In the genomic region with DNA sequence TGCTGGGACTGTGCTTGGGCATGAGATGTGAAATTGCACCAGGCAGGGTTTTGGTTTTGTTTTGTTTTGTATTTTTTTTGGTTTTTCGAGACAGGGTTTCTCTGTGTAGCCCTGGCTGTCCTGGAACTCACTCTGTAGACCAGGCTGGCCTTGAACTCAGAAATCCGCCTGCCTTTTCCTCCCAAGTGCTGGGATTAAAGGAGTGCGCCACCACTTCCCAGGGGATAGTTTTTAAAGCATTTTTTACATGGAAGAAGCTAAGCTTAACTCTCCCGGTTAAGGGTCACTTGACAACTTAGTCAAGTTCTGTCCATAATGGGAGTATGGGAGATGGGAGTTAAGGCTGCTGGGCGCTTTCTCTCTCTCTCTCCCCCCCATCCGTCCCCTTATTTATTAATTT, we compare ENCODE assay signal across 10 mouse cellular contexts. TPM values are rescaled to one million over a fixed set of nuclear protein-coding genes. Genes with fewer than 3 reads are reported as not detected.
DNase-seq lines count a peak whose midpoint lies in the region; ATAC-seq lines count a peak whose summit lies in the region.
"Had no signal": no experiment of that assay in that cellular context is flagged by ENCODE, and none has a peak within 500 bp of the region (broad histone marks: within the 10 kb centered on the region; RNA-seq: fewer than 3 reads in every experiment).

No protein-coding gene starts in this region.

- peak overlapping the region; percentile 99 for H3K9ac ChIP-seq in liver, embryonic 11.5 days (ENCODE audit: low read depth, low read length)
- peak overlapping the region; percentile 99 for H3K9ac ChIP-seq in forebrain, embryonic 11.5 days (ENCODE audit: low read length)
- H3K9ac ChIP-seq in limb, embryonic 12.5 days (replicated peaks), result peak overlapping the region; percentile 99; the same call in 1 of the 2 replicates
- 0 out of 2 replicates have a peak overlapping the region, but pooled peaks have one; percentile 98 for H3K9ac ChIP-seq in neural tube, embryonic 13.5 days

- no peaks in the 10 kb centered on the region for H3K27me3 ChIP-seq in liver, embryonic 11.5 days (replicated peaks; ENCODE audit: control insufficient read depth, insufficient read depth, low read length)
- no peaks in the 10 kb centered on the region for H3K27me3 ChIP-seq in forebrain, embryonic 11.5 days (ENCODE audit: control insufficient read depth, insufficient read depth, low read length)
- no peaks in the 10 kb centered on the region for H3K27me3 ChIP-seq in limb, embryonic 12.5 days
- no peaks in the 10 kb centered on the region for H3K27me3 ChIP-seq in neural tube, embryonic 13.5 days

- WGBS in liver, embryonic 11.5 days, result 47% methylated on average over 6 of the region's 6 CpGs
- 57% methylated on average over 6 of the region's 6 CpGs for WGBS in forebrain, embryonic 11.5 days
- 71% methylated on average over 6 of the region's 6 CpGs for WGBS in limb, embryonic 12.5 days
- 62% methylated on average over 6 of the region's 6 CpGs for WGBS in neural tube, embryonic 13.5 days

- H3K27ac ChIP-seq in liver, embryonic 11.5 days (ENCODE audit: low read depth, low read length), result peak overlapping the region; percentile 95
- H3K27ac ChIP-seq in forebrain, embryonic 11.5 days (ENCODE audit: low read depth, low read length), result no peak overlapping the region
- no peak overlapping the region; the same call in 1 of the 2 replicates for H3K27ac ChIP-seq in limb, embryonic 12.5 days
- H3K27ac ChIP-seq in neural tube, embryonic 13.5 days (replicated peaks), result 0 out of 2 replicates have a peak overlapping the region, but pooled peaks have one; percentile 92

- no peaks in the 10 kb centered on the region for H3K36me3 ChIP-seq in liver, embryonic 11.5 days (ENCODE audit: control insufficient read depth, insufficient read depth, low read length)
- H3K36me3 ChIP-seq in forebrain, embryonic 11.5 days (ENCODE audit: control insufficient read depth, insufficient read depth, low read length), result no peaks in the 10 kb centered on the region
- H3K36me3 ChIP-seq in limb, embryonic 12.5 days, result peaks cover 4% of the 10 kb centered on the region
- no peaks in the 10 kb centered on the region for H3K36me3 ChIP-seq in neural tube, embryonic 13.5 days

- H3K4me1 ChIP-seq in liver, embryonic 11.5 days (replicated peaks; ENCODE audit: control insufficient read depth, insufficient read depth, low read length), result peaks cover 41% of the 10 kb centered on the region
- peaks cover 7% of the 10 kb centered on the region; the same call in 1 of the 2 replicates for H3K4me1 ChIP-seq in forebrain, embryonic 11.5 days (replicated peaks; ENCODE audit: control insufficient read depth, insufficient read depth, low read length)
- H3K4me1 ChIP-seq in limb, embryonic 12.5 days (replicated peaks), result peaks cover 27% of the 10 kb centered on the region
- peaks cover 39% of the 10 kb centered on the region for H3K4me1 ChIP-seq in neural tube, embryonic 13.5 days (replicated peaks)

- intact Hi-C loops in left cerebral cortex, postnatal 4 days (cut with DNase I), result no loop called here

- DNase-seq in liver, embryonic 11.5 days (ENCODE audit: low spot score), result no peak
- DNase-seq in liver, result no peak
- DNase-seq in forebrain, embryonic 11.5 days (ENCODE audit: low spot score), result no peak
- no peak for DNase-seq in left cerebral cortex, postnatal 4 days
- no peak for DNase-seq in layer of hippocampus, adult 9-10 months (ENCODE audit: low spot score)
- DNase-seq: cerebellum, postnatal 14 days; right cerebral cortex, postnatal 14 days had no signal

- peak overlapping the region; percentile 91 for H3K4me3 ChIP-seq in liver, embryonic 11.5 days (ENCODE audit: low read depth, low read length)
- H3K4me3 ChIP-seq in forebrain, embryonic 11.5 days (ENCODE audit: low read depth, low read length), result peak overlapping the region; percentile 93; the same call in 1 of the 2 replicates
- peak overlapping the region; percentile 87 for H3K4me3 ChIP-seq in limb, embryonic 12.5 days (replicated peaks)
- peak overlapping the region; percentile 88 for H3K4me3 ChIP-seq in neural tube, embryonic 13.5 days

- ATAC-seq in liver, embryonic 11.5 days (replicated peaks; ENCODE audit: low FRiP score), result no peak
- no peak for ATAC-seq in forebrain, embryonic 11.5 days (replicated peaks; ENCODE audit: low FRiP score)
- no peak for ATAC-seq in limb, embryonic 12.5 days (ENCODE audit: insufficient number of reproducible peaks, insufficient read depth, low FRiP score, low TSS enrichment, low read depth)
- ATAC-seq in neural tube, embryonic 13.5 days (ENCODE audit: low read depth), result no peak
- no peak for ATAC-seq in monocyte, adult 5-6 weeks (replicated peaks; ENCODE audit: insufficient number of reproducible peaks, low FRiP score, low TSS enrichment, poor library complexity, severe bottlenecking)

- peak overlapping the region; percentile 78 for H3K4me2 ChIP-seq in liver, embryonic 11.5 days
- H3K4me2 ChIP-seq in forebrain, embryonic 11.5 days (ENCODE audit: low read depth, low read length, severe bottlenecking), result peak overlapping the region; percentile 71
- peak overlapping the region; percentile 82 for H3K4me2 ChIP-seq in limb, embryonic 12.5 days
- peak overlapping the region; percentile 81 for H3K4me2 ChIP-seq in neural tube, embryonic 13.5 days

- no peaks in the 10 kb centered on the region for H3K9me3 ChIP-seq in liver, embryonic 11.5 days (ENCODE audit: control insufficient read depth, low read length)
- H3K9me3 ChIP-seq in forebrain, embryonic 11.5 days (ENCODE audit: control insufficient read depth, low read length), result no peaks in the 10 kb centered on the region
- H3K9me3 ChIP-seq in limb, embryonic 12.5 days, result no peaks in the 10 kb centered on the region
- no peaks in the 10 kb centered on the region for H3K9me3 ChIP-seq in neural tube, embryonic 13.5 days

RNA-seq across cellular contexts. Expression of gene Cers2, which starts 0.5 kb away (rescaled TPM):
- 178 and 182 TPM in 2 replicates for polyA plus RNA-seq in liver, embryonic 11.5 days (2014; fragmentation: Nextera tagmentation; extraction: Ambion mirVana)
- polyA plus RNA-seq in forebrain, embryonic 11.5 days (2014; fragmentation: Nextera tagmentation; extraction: Ambion mirVana), result 111 and 122 TPM in 2 replicates
- 158 and 170 TPM in 2 replicates for polyA plus RNA-seq in limb, embryonic 12.5 days (2016; fragmentation: Nextera tagmentation; extraction: Ambion mirVana)
- 96.7 and 104 TPM in 2 replicates for polyA plus RNA-seq in neural tube, embryonic 13.5 days (2015; fragmentation: Nextera tagmentation; extraction: Ambion mirVana)
- total RNA-seq in left cerebral cortex, postnatal 4 days (2021), result 10 to 100 TPM; 53.4 to 54.4 TPM
- total RNA-seq in monocyte, adult 5-6 weeks (2017), result 125 to 137 TPM (median 130 TPM) in 3 replicates

RNA-seq across cellular contexts. Expression of gene Anxa9, which starts 7.1 kb away (rescaled TPM):
- polyA plus RNA-seq in liver, embryonic 11.5 days (2014; fragmentation: Nextera tagmentation; extraction: Ambion mirVana), result 5.5 and 6.7 TPM in 2 replicates
- 1.3 and 1.5 TPM in 2 replicates for polyA plus RNA-seq in forebrain, embryonic 11.5 days (2014; fragmentation: Nextera tagmentation; extraction: Ambion mirVana)
- polyA plus RNA-seq in limb, embryonic 12.5 days (2016; fragmentation: Nextera tagmentation; extraction: Ambion mirVana), result 1.8 and 1.9 TPM in 2 replicates
- 0.26 and 0.57 TPM in 2 replicates for polyA plus RNA-seq in neural tube, embryonic 13.5 days (2015; fragmentation: Nextera tagmentation; extraction: Ambion mirVana)
- 1 to 10 TPM; 1.0 to 1.2 TPM for total RNA-seq in left cerebral cortex, postnatal 4 days (2021)
- total RNA-seq in monocyte, adult 5-6 weeks (2017), result 0.64 to 1.9 TPM (median 0.78 TPM) in 3 replicates

RNA-seq across cellular contexts. Expression of gene Prune1, which starts 32.2 kb away (rescaled TPM):
- polyA plus RNA-seq in liver, embryonic 11.5 days (2014; fragmentation: Nextera tagmentation; extraction: Ambion mirVana), result 19.8 and 22.7 TPM in 2 replicates
- 26.4 and 28.5 TPM in 2 replicates for polyA plus RNA-seq in forebrain, embryonic 11.5 days (2014; fragmentation: Nextera tagmentation; extraction: Ambion mirVana)
- 25.2 and 25.9 TPM in 2 replicates for polyA plus RNA-seq in limb, embryonic 12.5 days (2016; fragmentation: Nextera tagmentation; extraction: Ambion mirVana)
- polyA plus RNA-seq in neural tube, embryonic 13.5 days (2015; fragmentation: Nextera tagmentation; extraction: Ambion mirVana), result 46.3 and 47.1 TPM in 2 replicates
- total RNA-seq in left cerebral cortex, postnatal 4 days (2021), result 10 to 100 TPM; 63.9 to 69.3 TPM
- 8.1 to 16.9 TPM (median 8.6 TPM) in 3 replicates for total RNA-seq in monocyte, adult 5-6 weeks (2017)

RNA-seq across cellular contexts. Expression of gene Mindy1, which starts 32.9 kb away (rescaled TPM):
- 29.0 and 29.9 TPM in 2 replicates for polyA plus RNA-seq in liver, embryonic 11.5 days (2014; fragmentation: Nextera tagmentation; extraction: Ambion mirVana)
- polyA plus RNA-seq in forebrain, embryonic 11.5 days (2014; fragmentation: Nextera tagmentation; extraction: Ambion mirVana), result 34.2 and 35.4 TPM in 2 replicates
- polyA plus RNA-seq in limb, embryonic 12.5 days (2016; fragmentation: Nextera tagmentation; extraction: Ambion mirVana), result 36.4 and 38.7 TPM in 2 replicates
- polyA plus RNA-seq in neural tube, embryonic 13.5 days (2015; fragmentation: Nextera tagmentation; extraction: Ambion mirVana), result 49.3 and 52.7 TPM in 2 replicates
- 10 to 100 TPM; 29.7 to 32.6 TPM for total RNA-seq in left cerebral cortex, postnatal 4 days (2021)
- total RNA-seq in monocyte, adult 5-6 weeks (2017), result 21.6 to 32.4 TPM (median 30.4 TPM) in 3 replicates

RNA-seq across cellular contexts. Expression of gene Setdb1, which starts 42.9 kb away (rescaled TPM):
- 47.0 and 57.6 TPM in 2 replicates for polyA plus RNA-seq in liver, embryonic 11.5 days (2014; fragmentation: Nextera tagmentation; extraction: Ambion mirVana)
- polyA plus RNA-seq in forebrain, embryonic 11.5 days (2014; fragmentation: Nextera tagmentation; extraction: Ambion mirVana), result 74.9 and 76.7 TPM in 2 replicates
- 63.7 and 67.2 TPM in 2 replicates for polyA plus RNA-seq in limb, embryonic 12.5 days (2016; fragmentation: Nextera tagmentation; extraction: Ambion mirVana)
- 43.0 and 44.6 TPM in 2 replicates for polyA plus RNA-seq in neural tube, embryonic 13.5 days (2015; fragmentation: Nextera tagmentation; extraction: Ambion mirVana)
- 10 to 100 TPM; 60.0 to 64.4 TPM for total RNA-seq in left cerebral cortex, postnatal 4 days (2021)
- total RNA-seq in monocyte, adult 5-6 weeks (2017), result 21.0 to 33.6 TPM (median 22.6 TPM) in 3 replicates

Comparison
In these comparisons a context has a peak if more than half of its experiments do, and no peak if none do; other contexts are left out.
1. H3K27ac ChIP-seq: peak in liver, embryonic 11.5 days (single experiment) and neural tube, embryonic 13.5 days (single experiment); none in forebrain, embryonic 11.5 days (single experiment) and limb, embryonic 12.5 days (single experiment).
2. Peak in every context shown above with its lines, with median percentiles within 50 percentile points of each other: H3K4me2 ChIP-seq, H3K4me3 ChIP-seq and H3K9ac ChIP-seq.